Mouse (Mus musculus): Measurements from ENCODE around the gene Flvcr2. TPM values are rescaled to one million over a fixed set of nuclear protein-coding genes. Genes with fewer than 3 reads are reported as not detected.

Gene Flvcr2
- total and polyA plus RNA-seq, 3 experiments, result 0.04 to 0.17 TPM; not detected in 1

- Histone ChIP-seq H3K4me3 (replicated peaks in 1 of 3; ENCODE audit: low read depth in 2 of 3, low read length in 2 of 3, poor library complexity in 1 of 3) (no peak overlapping the region), H3K4me1 (ENCODE audit: control insufficient read depth in 1 of 2, insufficient read depth in 2 of 2) (peaks cover 57 to 95% of the 10 kb centered on the region in 2 experiments), H3K9ac (ENCODE audit: insufficient read depth, low read depth) (no peak overlapping the region), H3K79me2 (replicated peaks; ENCODE audit: control insufficient read depth, extremely low read depth, insufficient read depth, poor library complexity, severe bottlenecking) (no peaks in the 10 kb centered on the region; the same call in 1 of the 2 replicates), H3K36me3 (replicated peaks in 1 of 2; ENCODE audit: control insufficient read depth in 1 of 2, insufficient read depth in 1 of 2, low read length in 1 of 2) (peaks cover 20 to 55% of the 10 kb centered on the region in 2 experiments), H3K9me3 (replicated peaks; ENCODE audit: low read length) (no peaks in the 10 kb centered on the region), H3K4me2 (ENCODE audit: insufficient read depth, low read depth, poor library complexity, severe bottlenecking) (no peak overlapping the region), H3K27me3 (replicated peaks) (no peaks in the 10 kb centered on the region), H3K27ac (ENCODE audit: insufficient read depth, low read depth) (no peak overlapping the region)
- DNase-seq (ENCODE audit: extremely low read depth), result no peak
- TF ChIP-seq MAZ (IDR thresholded peaks at IDR 0.05; ENCODE audit: low read depth, low read length) (no peak), TCF12 (IDR thresholded peaks at IDR 0.05; ENCODE audit: low read depth, low read length) (no peak), USF2 (conservative IDR thresholded peaks at IDR 0.05; ENCODE audit: low read depth, low read length) (no peak), MXI1 (IDR thresholded peaks at IDR 0.05; ENCODE audit: low read depth, low read length) (no peak), ZMIZ1 (IDR thresholded peaks at IDR 0.05; ENCODE audit: low read depth, low read length) (no peak), TBP (conservative IDR thresholded peaks at IDR 0.05; ENCODE audit: low read depth, low read length) (no peak), E2F4 (IDR thresholded peaks at IDR 0.05; ENCODE audit: insufficient replicate concordance, low read depth, low read length) (no peak), KAT2A (IDR thresholded peaks at IDR 0.05; ENCODE audit: insufficient replicate concordance, low read length) (no peak), NELFE (IDR thresholded peaks at IDR 0.05; ENCODE audit: low read depth, low read length) (no peak), HCFC1 (IDR thresholded peaks at IDR 0.05; ENCODE audit: low read depth, low read length) (no peak), ZNF384 (IDR thresholded peaks at IDR 0.05; ENCODE audit: low read depth, low read length) (no peak), POLR2A (IDR thresholded peaks at IDR 0.05; ENCODE audit: low read depth, low read length) (no peak), ZKSCAN1 (IDR thresholded peaks at IDR 0.05; ENCODE audit: borderline replicate concordance, low read depth, low read length) (no peak), ELF1 (IDR thresholded peaks at IDR 0.05; ENCODE audit: low read depth, low read length) (no peak), IRF4 (IDR thresholded peaks at IDR 0.05; ENCODE audit: low read depth, low read length) (no peak)
- in situ Hi-C loops (cut with MboI; ENCODE audit: low pct_ligation_motif_present, low pct_unique_long_range_greater_than_20kb, low sequenced_read_pairs), result no loop called here
- dilution Hi-C loops (cut with MboI; ENCODE audit: extremely low pct_ligation_motif_present, extremely low pct_unique_long_range_greater_than_20kb, low sequenced_read_pairs), result no loop called here
Observed at GRCm38 (mm10) chr12:85707391-85707790, 38.9 kb upstream of the Flvcr2 start.

GRCm38 (mm10) chr12:85708556-85708955 lies 37.8 kb upstream of the Flvcr2 start:
- no peaks in the 10 kb centered on the region; the same call in 1 of the 2 replicates for H3K79me2 ChIP-seq (replicated peaks; ENCODE audit: control insufficient read depth, extremely low read depth, insufficient read depth, poor library complexity, severe bottlenecking)
- peaks cover 20 to 47% of the 10 kb centered on the region in 2 experiments for H3K36me3 ChIP-seq (replicated peaks in 1 of 2; ENCODE audit: control insufficient read depth in 1 of 2, insufficient read depth in 1 of 2, low read length in 1 of 2)
- DNase-seq (ENCODE audit: extremely low read depth), result no peak
- H3K27ac ChIP-seq (ENCODE audit: insufficient read depth, low read depth), result no peak overlapping the region
- dilution Hi-C loops (cut with MboI; ENCODE audit: extremely low pct_ligation_motif_present, extremely low pct_unique_long_range_greater_than_20kb, low sequenced_read_pairs), result no loop called here
- H3K4me1 ChIP-seq (ENCODE audit: control insufficient read depth in 1 of 2, insufficient read depth in 2 of 2), result peaks cover 46 to 85% of the 10 kb centered on the region in 2 experiments
- TF ChIP-seq HCFC1 (IDR thresholded peaks at IDR 0.05; ENCODE audit: low read depth, low read length) (no peak), JUN (IDR thresholded peaks at IDR 0.05; ENCODE audit: insufficient read depth, low read depth, low read length) (no peak), ELF1 (IDR thresholded peaks at IDR 0.05; ENCODE audit: low read depth, low read length) (no peak), KAT2A (IDR thresholded peaks at IDR 0.05; ENCODE audit: insufficient replicate concordance, low read length) (no peak), POLR2AphosphoS2 (IDR thresholded peaks at IDR 0.05; ENCODE audit: low read depth, low read length) (no peak), UBTF (IDR thresholded peaks at IDR 0.05; ENCODE audit: low read depth, low read length) (no peak), GABPA (IDR thresholded peaks at IDR 0.05; ENCODE audit: insufficient replicate concordance, low read depth, low read length) (no peak), MYC (IDR thresholded peaks at IDR 0.05; ENCODE audit: low read depth, low read length) (no peak), SMC3 (IDR thresholded peaks at IDR 0.05; ENCODE audit: low read depth, low read length) (no peak), E2F4 (IDR thresholded peaks at IDR 0.05; ENCODE audit: insufficient replicate concordance, low read depth, low read length) (no peak)
- no peak overlapping the region for H3K9ac ChIP-seq (ENCODE audit: insufficient read depth, low read depth)
- no peak overlapping the region for H3K4me2 ChIP-seq (ENCODE audit: insufficient read depth, low read depth, poor library complexity, severe bottlenecking)
- no peaks in the 10 kb centered on the region for H3K27me3 ChIP-seq (replicated peaks)
- no peak overlapping the region for H3K4me3 ChIP-seq (replicated peaks in 1 of 3; ENCODE audit: low read depth in 2 of 3, low read length in 2 of 3, poor library complexity in 1 of 3)
- in situ Hi-C loops (cut with MboI; ENCODE audit: low pct_ligation_motif_present, low pct_unique_long_range_greater_than_20kb, low sequenced_read_pairs), result no loop called here
- peaks cover 2% of the 10 kb centered on the region for H3K9me3 ChIP-seq (replicated peaks; ENCODE audit: low read length)
